Mouse (Mus musculus): ENCODE data around the gene Kcns1. TPM values are rescaled to one million over a fixed set of nuclear protein-coding genes. Genes with fewer than 3 reads are reported as not detected.
A peak's percentile ranks its signal among the peaks of the same experiment; 100 is the strongest.

Kcns1 gene
- polyA plus RNA-seq, 1 experiment, result not detected

DNA sequence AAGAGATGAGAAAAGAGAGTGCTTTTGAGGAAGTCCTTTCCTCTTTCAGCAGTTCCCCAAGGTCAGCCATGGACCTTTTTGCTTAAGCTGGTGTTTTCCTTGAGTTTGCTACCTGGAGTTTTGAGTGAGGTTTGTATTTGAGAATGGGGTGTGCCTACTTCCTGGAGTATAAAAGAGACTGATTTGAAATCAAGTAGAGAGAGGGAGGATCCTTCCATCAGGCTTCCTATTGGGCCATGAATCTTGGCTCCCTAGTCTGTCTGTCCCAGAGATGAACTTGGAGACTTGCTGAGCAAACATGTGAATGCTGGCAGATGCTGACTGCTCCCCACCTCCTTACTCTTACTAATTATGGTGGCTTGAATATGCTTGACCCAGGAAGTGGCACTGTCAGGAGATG, 21.4 kb upstream of the Kcns1 start:
- Histone ChIP-seq H3K4me3 (ENCODE audit: insufficient read depth, low read length) (no peak overlapping the region), H3K4me1 (ENCODE audit: control insufficient read depth, insufficient read depth, low read length) (no peaks in the 10 kb centered on the region), H3K27ac (ENCODE audit: insufficient read depth, low read depth, low read length) (no peak overlapping the region)
- TF ChIP-seq CTCF (IDR thresholded peaks at IDR 0.05; ENCODE audit: low read depth, low read length), result no peak
- TF ChIP-seq POLR2A (IDR thresholded peaks at IDR 0.05; ENCODE audit: borderline replicate concordance, low read depth, low read length), result no peak

DNA sequence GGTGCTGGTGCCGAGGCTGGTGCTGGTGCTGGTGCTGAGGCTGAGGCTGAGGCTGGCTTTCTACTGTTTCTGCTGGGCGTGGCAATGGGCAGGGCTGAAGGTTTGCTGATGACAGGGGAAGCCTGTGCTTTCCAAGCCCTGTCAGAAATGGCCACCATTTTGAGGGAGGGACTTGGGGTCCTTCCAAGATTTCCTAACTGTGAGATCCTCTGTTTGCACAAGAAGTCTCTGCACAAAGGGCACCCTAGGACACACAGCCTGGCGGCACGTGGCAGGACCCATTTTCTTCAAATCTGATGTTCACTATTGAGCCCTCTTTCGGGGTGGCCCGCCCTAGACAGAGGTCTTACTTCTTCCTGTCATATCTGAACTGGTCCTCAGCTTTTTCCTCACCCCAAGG, 19.7 kb upstream of the Kcns1 start, which contains the start of gene Wfdc12:
TSS of gene Wfdc12 (minus strand) at position 33 of the 400 bp plus-strand sequence.
- H3K4me3 ChIP-seq (ENCODE audit: insufficient read depth, low read length), result no peak within 1 kb of the TSS
- no peaks in the 10 kb centered on the region for H3K4me1 ChIP-seq (ENCODE audit: control insufficient read depth, insufficient read depth, low read length)
- no peak within 1 kb of the TSS for H3K27ac ChIP-seq (ENCODE audit: insufficient read depth, low read depth, low read length)
- TF ChIP-seq POLR2A (IDR thresholded peaks at IDR 0.05; ENCODE audit: borderline replicate concordance, low read depth, low read length) (no peak), CTCF (IDR thresholded peaks at IDR 0.05; ENCODE audit: low read depth, low read length) (no peak)

DNA sequence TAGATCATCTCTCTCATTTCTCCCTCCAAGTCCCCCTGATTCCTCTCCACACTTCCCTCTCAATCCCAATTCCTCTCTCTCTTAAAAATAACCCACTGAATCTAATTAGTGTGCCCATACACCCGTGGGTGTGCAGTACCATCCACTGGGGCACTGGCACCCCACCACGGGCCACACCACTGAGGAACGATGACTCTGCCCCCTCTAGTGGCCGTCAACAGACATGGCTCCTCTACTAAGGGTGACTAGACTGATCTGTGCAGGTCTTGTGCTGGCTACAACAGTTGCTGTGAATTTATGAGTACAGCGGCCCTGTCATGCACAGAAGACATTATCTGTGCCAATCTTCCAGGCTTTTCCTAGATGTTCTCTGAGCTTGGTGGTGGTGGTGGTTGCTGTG, 17.8 kb upstream of the Kcns1 start:
- no peak overlapping the region for H3K27ac ChIP-seq (ENCODE audit: insufficient read depth, low read depth, low read length)
- no peak overlapping the region for H3K4me3 ChIP-seq (ENCODE audit: insufficient read depth, low read length)
- H3K4me1 ChIP-seq (ENCODE audit: control insufficient read depth, insufficient read depth, low read length), result no peaks in the 10 kb centered on the region
- TF ChIP-seq POLR2A (IDR thresholded peaks at IDR 0.05; ENCODE audit: borderline replicate concordance, low read depth, low read length), result no peak
- peak; percentile 47 for TF ChIP-seq CTCF (IDR thresholded peaks at IDR 0.05; ENCODE audit: low read depth, low read length)

DNA sequence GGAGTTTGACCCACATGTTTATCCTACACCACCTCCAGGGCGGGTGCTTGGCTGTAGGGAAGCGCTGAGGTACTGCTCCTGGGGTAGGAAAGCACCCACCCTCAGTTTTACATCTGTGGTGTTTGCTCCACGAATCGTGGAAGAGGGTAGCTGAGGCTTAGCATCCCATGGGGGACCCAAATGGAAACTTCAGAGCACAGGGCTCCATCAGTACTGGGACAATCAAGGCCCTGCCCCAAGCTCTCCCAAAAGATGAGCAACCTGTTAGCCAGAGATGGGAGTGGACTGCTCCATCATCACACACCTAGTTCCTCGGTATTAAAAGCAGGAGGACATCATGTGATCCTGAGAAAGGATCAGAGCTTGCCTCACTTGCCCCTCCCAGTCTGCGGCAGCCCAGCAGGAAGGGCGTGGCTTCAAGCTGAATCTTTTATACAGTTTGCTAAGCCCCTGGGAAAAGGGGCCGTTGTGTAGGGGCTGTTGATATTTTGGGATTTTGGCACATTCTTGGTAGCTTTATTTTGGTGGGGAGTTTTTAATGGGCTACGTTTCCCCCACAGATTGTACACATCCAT, 13.3 kb upstream of the Kcns1 start:
- H3K4me1 ChIP-seq (ENCODE audit: control insufficient read depth, insufficient read depth, low read length), result no peaks in the 10 kb centered on the region
- TF ChIP-seq POLR2A (IDR thresholded peaks at IDR 0.05; ENCODE audit: borderline replicate concordance, low read depth, low read length) (no peak), CTCF (IDR thresholded peaks at IDR 0.05; ENCODE audit: low read depth, low read length) (no peak)
- H3K27ac ChIP-seq (ENCODE audit: insufficient read depth, low read depth, low read length), result no peak overlapping the region
- no peak overlapping the region for H3K4me3 ChIP-seq (ENCODE audit: insufficient read depth, low read length)

DNA sequence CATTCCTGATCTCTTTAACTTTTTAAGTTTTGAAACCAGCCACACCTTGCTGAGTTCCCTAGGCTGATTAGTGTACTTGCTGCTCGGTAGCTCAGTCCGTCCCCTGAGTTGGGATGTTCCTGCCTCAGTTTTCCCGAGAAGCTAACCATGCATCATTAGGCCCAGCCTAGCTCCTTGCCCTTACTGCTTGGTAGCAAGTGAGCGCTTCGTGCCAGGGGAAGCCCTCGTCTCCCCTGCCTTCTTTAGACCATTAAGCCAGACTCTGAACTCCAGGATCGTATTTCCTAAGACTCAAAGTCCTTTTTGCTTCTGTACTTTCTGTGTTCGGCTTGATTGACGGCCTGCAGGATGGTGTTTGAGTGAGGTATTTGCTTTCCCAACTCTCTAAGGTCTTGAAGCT, 12.4 kb upstream of the Kcns1 start:
- H3K4me1 ChIP-seq (ENCODE audit: control insufficient read depth, insufficient read depth, low read length), result no peaks in the 10 kb centered on the region
- no peak overlapping the region for H3K27ac ChIP-seq (ENCODE audit: insufficient read depth, low read depth, low read length)
- TF ChIP-seq CTCF (IDR thresholded peaks at IDR 0.05; ENCODE audit: low read depth, low read length) (no peak), POLR2A (IDR thresholded peaks at IDR 0.05; ENCODE audit: borderline replicate concordance, low read depth, low read length) (no peak)
- H3K4me3 ChIP-seq (ENCODE audit: insufficient read depth, low read length), result no peak overlapping the region

DNA sequence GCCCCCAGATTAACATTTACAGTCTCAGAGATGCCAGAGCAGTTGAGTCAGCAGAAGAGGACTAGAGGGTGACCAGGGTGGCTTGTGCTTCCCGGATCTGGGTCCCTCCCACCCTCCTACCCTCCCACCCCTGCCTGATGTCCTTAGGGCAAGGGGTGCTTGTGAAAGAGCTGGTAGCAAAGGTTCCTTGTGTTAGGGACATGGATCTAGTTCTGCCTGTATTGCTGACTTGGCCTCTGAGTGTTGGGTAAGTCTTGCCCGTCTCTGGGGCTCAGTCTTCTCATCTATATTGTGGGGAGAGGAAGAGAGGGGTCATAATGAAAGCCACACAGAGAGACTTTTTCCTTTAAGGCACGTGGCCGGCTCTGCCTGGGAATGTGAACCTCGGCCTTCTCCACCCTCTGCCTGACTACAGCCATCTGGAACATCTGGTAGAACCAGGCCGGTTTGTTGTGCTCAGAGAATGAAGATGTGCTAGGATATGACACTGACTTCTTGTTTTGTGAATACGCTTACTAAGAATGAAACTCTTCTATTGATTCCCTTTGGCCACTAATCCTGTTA, 11.9 kb upstream of the Kcns1 start, which contains the start of gene Wfdc5:
TSS of gene Wfdc5 (minus strand) at position 51 of the 564 bp plus-strand sequence.
- Histone ChIP-seq H3K27ac (ENCODE audit: insufficient read depth, low read depth, low read length) (no peak within 1 kb of the TSS), H3K4me3 (ENCODE audit: insufficient read depth, low read length) (no peak within 1 kb of the TSS), H3K4me1 (ENCODE audit: control insufficient read depth, insufficient read depth, low read length) (no peaks in the 10 kb centered on the region)
- no peak for TF ChIP-seq POLR2A (IDR thresholded peaks at IDR 0.05; ENCODE audit: borderline replicate concordance, low read depth, low read length)
- TF ChIP-seq CTCF (IDR thresholded peaks at IDR 0.05; ENCODE audit: low read depth, low read length), result no peak

DNA sequence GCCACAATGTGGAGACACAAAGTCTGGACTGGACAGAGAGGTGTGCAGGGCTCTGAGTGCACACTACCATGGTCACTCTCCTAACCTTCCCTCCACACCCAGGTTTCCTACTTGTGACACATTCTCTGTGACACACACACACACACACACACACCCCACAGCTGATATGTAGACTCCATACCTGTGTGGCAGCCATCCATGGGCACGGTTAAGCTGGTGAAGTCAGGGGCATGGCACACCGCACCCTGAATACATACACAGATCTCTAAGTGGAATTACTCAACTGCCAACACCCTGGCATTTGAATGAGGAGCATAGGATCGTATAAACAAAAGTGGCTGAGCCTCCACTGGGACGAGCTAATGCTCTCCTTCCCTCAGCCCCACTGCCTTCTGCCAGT, 9.9 kb upstream of the Kcns1 start:
- Histone ChIP-seq H3K27ac (ENCODE audit: insufficient read depth, low read depth, low read length) (no peak overlapping the region), H3K4me3 (ENCODE audit: insufficient read depth, low read length) (no peak overlapping the region), H3K4me1 (ENCODE audit: control insufficient read depth, insufficient read depth, low read length) (no peaks in the 10 kb centered on the region)
- TF ChIP-seq POLR2A (IDR thresholded peaks at IDR 0.05; ENCODE audit: borderline replicate concordance, low read depth, low read length) (no peak), CTCF (IDR thresholded peaks at IDR 0.05; ENCODE audit: low read depth, low read length) (no peak)

DNA sequence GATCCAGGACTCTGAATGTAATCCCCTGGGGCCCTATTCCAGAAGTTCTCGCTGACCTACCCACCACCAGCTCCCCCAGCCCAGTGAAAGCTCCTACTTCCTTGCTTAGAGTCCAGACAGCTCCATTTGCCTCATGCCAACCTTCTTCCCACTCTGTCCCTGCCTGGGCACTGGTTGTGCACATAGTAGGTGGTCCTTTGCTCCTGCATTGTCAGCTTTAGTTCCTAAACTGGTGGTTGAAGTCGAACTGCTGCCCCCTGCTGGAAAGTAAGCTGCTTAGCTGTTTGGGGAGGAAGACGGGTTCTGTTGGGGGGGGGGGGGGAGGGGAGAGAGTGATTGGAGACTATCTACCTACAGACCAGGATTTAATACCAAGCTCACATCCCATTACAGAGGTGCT, 9.2 kb upstream of the Kcns1 start:
- no peaks in the 10 kb centered on the region for H3K4me1 ChIP-seq (ENCODE audit: control insufficient read depth, insufficient read depth, low read length)
- TF ChIP-seq CTCF (IDR thresholded peaks at IDR 0.05; ENCODE audit: low read depth, low read length) (peak; percentile 67), POLR2A (IDR thresholded peaks at IDR 0.05; ENCODE audit: borderline replicate concordance, low read depth, low read length) (no peak)

DNA sequence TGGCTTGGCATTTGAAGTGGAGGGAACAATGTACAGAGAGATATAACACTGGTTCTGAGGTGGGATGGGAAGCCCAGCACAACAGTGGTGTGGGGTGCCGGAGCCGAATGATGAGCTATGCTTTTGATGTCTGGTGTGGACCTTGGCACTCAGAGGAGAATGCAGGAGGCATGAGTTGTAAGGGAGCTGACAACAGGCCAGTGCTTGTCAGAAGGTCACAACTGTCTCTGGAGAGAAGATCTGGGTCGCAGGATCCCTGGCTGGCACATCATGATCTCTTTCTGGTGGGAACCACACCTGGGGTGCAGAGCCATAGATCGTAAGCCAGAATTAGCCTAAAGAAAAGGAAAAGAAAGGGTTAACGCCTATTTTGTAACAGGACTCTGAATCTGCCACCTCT, 6.9 kb upstream of the Kcns1 start:
- Histone ChIP-seq H3K27ac (ENCODE audit: insufficient read depth, low read depth, low read length) (no peak overlapping the region), H3K4me3 (ENCODE audit: insufficient read depth, low read length) (no peak overlapping the region), H3K4me1 (ENCODE audit: control insufficient read depth, insufficient read depth, low read length) (no peaks in the 10 kb centered on the region)
- TF ChIP-seq CTCF (IDR thresholded peaks at IDR 0.05; ENCODE audit: low read depth, low read length) (no peak), POLR2A (IDR thresholded peaks at IDR 0.05; ENCODE audit: borderline replicate concordance, low read depth, low read length) (no peak)

More for the DNA sequence above, 9.2 kb upstream of the Kcns1 start:
- no peak overlapping the region for H3K4me3 ChIP-seq (ENCODE audit: insufficient read depth, low read length)
- no peak overlapping the region for H3K27ac ChIP-seq (ENCODE audit: insufficient read depth, low read depth, low read length)

DNA sequence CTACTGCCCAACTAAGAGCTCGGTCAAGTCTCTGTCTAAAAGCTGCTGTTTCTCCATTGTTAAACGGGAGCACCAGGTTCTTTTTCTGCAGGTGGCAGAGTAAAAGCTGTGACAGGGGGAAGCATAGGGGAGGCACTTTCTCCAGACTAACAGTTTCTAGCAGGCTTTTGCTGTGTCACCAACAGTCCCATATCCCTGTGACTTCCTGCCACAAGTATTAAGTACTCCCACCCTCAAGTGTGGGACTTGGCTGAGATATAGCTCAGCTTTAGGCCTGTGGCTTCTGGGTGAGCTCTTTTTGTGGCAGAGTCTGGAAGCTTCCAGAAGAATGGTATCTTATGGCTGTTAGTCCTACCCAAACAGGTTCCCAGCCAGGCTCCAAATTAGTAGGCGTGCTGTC, 4.9 kb upstream of the Kcns1 start:
- Histone ChIP-seq H3K4me1 (ENCODE audit: control insufficient read depth, insufficient read depth, low read length) (no peaks in the 10 kb centered on the region), H3K27ac (ENCODE audit: insufficient read depth, low read depth, low read length) (no peak overlapping the region), H3K4me3 (ENCODE audit: insufficient read depth, low read length) (no peak overlapping the region)
- TF ChIP-seq POLR2A (IDR thresholded peaks at IDR 0.05; ENCODE audit: borderline replicate concordance, low read depth, low read length) (no peak), CTCF (IDR thresholded peaks at IDR 0.05; ENCODE audit: low read depth, low read length) (no peak)
